Mouse (Mus musculus): ENCODE results near the gene Gal3st1. TPM values are rescaled to one million over a fixed set of nuclear protein-coding genes. Genes with fewer than 3 reads are reported as not detected.

The Gal3st1 gene
- total RNA-seq, 2 experiments from 2014 or later = 10.8 to 18.5 TPM

Other genes with a start within 250 kb of the Gal3st1 start
- gene Osbp2, start 119.7 kb upstream of the Gal3st1 start, total RNA-seq (2021) = 100 to 1,000 TPM; 153 to 161 TPM
- gene 4921536K21Rik, start 88.5 kb upstream of the Gal3st1 start, total RNA-seq (2021) = under 1 TPM; 0.40 to 0.49 TPM
- 10 to 100 TPM; 24.0 to 29.6 TPM for gene Dusp18, start 88.4 kb upstream of the Gal3st1 start, total RNA-seq (2021)
- gene Slc35e4, start 69.0 kb upstream of the Gal3st1 start, total RNA-seq (2021) = 10 to 100 TPM; 24.1 to 26.1 TPM
- 10 to 100 TPM; 15.9 to 18.4 TPM for gene Tcn2, start 51.5 kb upstream of the Gal3st1 start, total RNA-seq (2021)
- 10 to 100 TPM; 35.5 to 40.4 TPM for gene Pes1, start 19.7 kb upstream of the Gal3st1 start, total RNA-seq (2021)
- gene 4930556J24Rik, start 6.9 kb upstream of the Gal3st1 start, total RNA-seq (2021) = not detected
- under 1 TPM; 0.22 to 0.40 TPM for gene Sec14l4, start 47.8 kb downstream of the Gal3st1 start, total RNA-seq (2021)
- 1 to 10 TPM; 2.0 to 2.1 TPM for gene Sec14l3, start 81.2 kb downstream of the Gal3st1 start, total RNA-seq (2021)
- 100 to 1,000 TPM; 103 to 106 TPM for gene Mtfp1, start 111.8 kb downstream of the Gal3st1 start, total RNA-seq (2021)
- gene Sec14l2, start 139.8 kb downstream of the Gal3st1 start, total RNA-seq (2021) = 10 to 100 TPM; 24.5 to 25.9 TPM
- 10 to 100 TPM; 35.2 to 38.0 TPM for gene Rnf215, start 151.6 kb downstream of the Gal3st1 start, total RNA-seq (2021)
- 10 to 100 TPM; 14.0 to 16.5 TPM for gene Ccdc157, start 176.7 kb downstream of the Gal3st1 start, total RNA-seq (2021)
- 10 to 100 TPM; 68.8 to 78.6 TPM for gene Sf3a1, start 176.7 kb downstream of the Gal3st1 start, total RNA-seq (2021)
- 10 to 100 TPM; 32.9 to 33.2 TPM for gene Tbc1d10a, start 203.2 kb downstream of the Gal3st1 start, total RNA-seq (2021)
- 1 to 10 TPM; 4.3 to 4.9 TPM for gene Castor1, start 234.6 kb downstream of the Gal3st1 start, total RNA-seq (2021)